Mouse (Mus musculus): ENCODE results near the gene B230217C12Rik. TPM values are rescaled to one million over a fixed set of nuclear protein-coding genes. Genes with fewer than 3 reads are reported as not detected.
A peak's percentile ranks its signal among the peaks of the same experiment; 100 is the strongest.

Gene B230217C12Rik
- polyA plus RNA-seq, 1 experiment from 2014 or later: 4.1 TPM

- peak overlapping the region; percentile 72 for H3K9ac ChIP-seq (ENCODE audit: low read depth, low read length)
- H3K27me3 ChIP-seq (replicated peaks; ENCODE audit: control insufficient read depth, insufficient read depth, low read length): no peaks in the 10 kb centered on the region
- WGBS: 27% methylated on average over 7 of the region's 7 CpGs
- H3K27ac ChIP-seq (ENCODE audit: low read length): peak overlapping the region; percentile 85
- H3K4me3 ChIP-seq (ENCODE audit: low read length): peak overlapping the region; percentile 70
- no peaks in the 10 kb centered on the region for H3K9me3 ChIP-seq (ENCODE audit: control insufficient read depth, low read length)
- H3K36me3 ChIP-seq (ENCODE audit: control insufficient read depth, insufficient read depth, low read length): no peaks in the 10 kb centered on the region
- peak overlapping the region; percentile 62 for H3K4me2 ChIP-seq (ENCODE audit: low read depth, low read length)
- no peaks in the 10 kb centered on the region for H3K4me1 ChIP-seq (ENCODE audit: control insufficient read depth, insufficient read depth, low read length)
- ATAC-seq: peak; percentile 16
These were observed 44.1 kb downstream of the B230217C12Rik start for GRCm38 (mm10) chr11:97884601-97885185.

- Histone ChIP-seq H3K36me3 (ENCODE audit: control insufficient read depth, insufficient read depth, low read length) (no peaks in the 10 kb centered on the region), H3K9ac (ENCODE audit: low read depth, low read length) (no peak overlapping the region), H3K4me1 (ENCODE audit: control insufficient read depth, insufficient read depth, low read length) (no peaks in the 10 kb centered on the region), H3K4me2 (ENCODE audit: low read depth, low read length) (no peak overlapping the region), H3K4me3 (ENCODE audit: low read length) (no peak overlapping the region), H3K27me3 (replicated peaks; ENCODE audit: control insufficient read depth, insufficient read depth, low read length) (no peaks in the 10 kb centered on the region), H3K9me3 (ENCODE audit: control insufficient read depth, low read length) (no peaks in the 10 kb centered on the region), H3K27ac (ENCODE audit: low read length) (no peak overlapping the region)
- 98% methylated on average over 2 of the region's 2 CpGs for WGBS
- ATAC-seq: no peak
These were observed 44.8 kb downstream of the B230217C12Rik start for GRCm38 (mm10) chr11:97885296-97885915.

- Histone ChIP-seq H3K4me3 (ENCODE audit: low read length) (no peak overlapping the region), H3K4me1 (ENCODE audit: control insufficient read depth, insufficient read depth, low read length) (no peaks in the 10 kb centered on the region), H3K36me3 (ENCODE audit: control insufficient read depth, insufficient read depth, low read length) (no peaks in the 10 kb centered on the region), H3K9ac (ENCODE audit: low read depth, low read length) (no peak overlapping the region), H3K27ac (ENCODE audit: low read length) (no peak overlapping the region), H3K4me2 (ENCODE audit: low read depth, low read length) (no peak overlapping the region), H3K27me3 (replicated peaks; ENCODE audit: control insufficient read depth, insufficient read depth, low read length) (no peaks in the 10 kb centered on the region), H3K9me3 (ENCODE audit: control insufficient read depth, low read length) (no peaks in the 10 kb centered on the region)
- no peak for ATAC-seq
- WGBS: 76% methylated on average over 5 of the region's 5 CpGs
These were observed 51.2 kb downstream of the B230217C12Rik start for GRCm38 (mm10) chr11:97891821-97892220.

Other genes starting within 250 kb of the B230217C12Rik start
- 1.1 and 1.3 TPM in 2 replicates for gene Epop, start 211.1 kb upstream of the B230217C12Rik start, polyA plus RNA-seq (2015; fragmentation: Nextera tagmentation; extraction: Ambion mirVana)
- 2.2 and 2.6 TPM in 2 replicates for gene Mllt6, start 177.4 kb upstream of the B230217C12Rik start, polyA plus RNA-seq (2015; fragmentation: Nextera tagmentation; extraction: Ambion mirVana)
- gene Cisd3, start 155.0 kb upstream of the B230217C12Rik start, polyA plus RNA-seq (2015; fragmentation: Nextera tagmentation; extraction: Ambion mirVana): 120 and 135 TPM in 2 replicates
- 11.9 and 12.1 TPM in 2 replicates for gene Pcgf2, start 140.3 kb upstream of the B230217C12Rik start, polyA plus RNA-seq (2015; fragmentation: Nextera tagmentation; extraction: Ambion mirVana)
- gene Psmb3, start 137.4 kb upstream of the B230217C12Rik start, polyA plus RNA-seq (2015; fragmentation: Nextera tagmentation; extraction: Ambion mirVana): 419 and 429 TPM in 2 replicates
- gene Pip4k2b, start 96.1 kb upstream of the B230217C12Rik start, polyA plus RNA-seq (2015; fragmentation: Nextera tagmentation; extraction: Ambion mirVana): 0.71 and 0.86 TPM in 2 replicates
- gene Cwc25, start 74.2 kb upstream of the B230217C12Rik start, polyA plus RNA-seq (2015; fragmentation: Nextera tagmentation; extraction: Ambion mirVana): 11.1 and 11.9 TPM in 2 replicates
- gene 1700001P01Rik, start 64.9 kb upstream of the B230217C12Rik start, polyA plus RNA-seq (2015; fragmentation: Nextera tagmentation; extraction: Ambion mirVana): not detected in 2 replicates
- gene Rpl23, start 58.3 kb upstream of the B230217C12Rik start, polyA plus RNA-seq (2015; fragmentation: Nextera tagmentation; extraction: Ambion mirVana): 466 and 491 TPM in 2 replicates
- 141 and 148 TPM in 2 replicates for gene Lasp1, start 41.8 kb upstream of the B230217C12Rik start, polyA plus RNA-seq (2015; fragmentation: Nextera tagmentation; extraction: Ambion mirVana)
- 0.26 and 0.78 TPM in 2 replicates for gene Fbxo47, start 43.4 kb downstream of the B230217C12Rik start, polyA plus RNA-seq (2015; fragmentation: Nextera tagmentation; extraction: Ambion mirVana)
- 0.34 and 0.65 TPM in 2 replicates for gene Plxdc1, start 145.7 kb downstream of the B230217C12Rik start, polyA plus RNA-seq (2015; fragmentation: Nextera tagmentation; extraction: Ambion mirVana)
- 9.0 and 9.9 TPM in 2 replicates for gene Arl5c, start 155.4 kb downstream of the B230217C12Rik start, polyA plus RNA-seq (2015; fragmentation: Nextera tagmentation; extraction: Ambion mirVana)
- gene Cacnb1, start 182.3 kb downstream of the B230217C12Rik start, polyA plus RNA-seq (2015; fragmentation: Nextera tagmentation; extraction: Ambion mirVana): 5.1 TPM in 2 replicates
- 990 and 1,058 TPM in 2 replicates for gene Rpl19, start 185.9 kb downstream of the B230217C12Rik start, polyA plus RNA-seq (2015; fragmentation: Nextera tagmentation; extraction: Ambion mirVana)
- 0.29 TPM in 2 replicates for gene Stac2, start 212.7 kb downstream of the B230217C12Rik start, polyA plus RNA-seq (2015; fragmentation: Nextera tagmentation; extraction: Ambion mirVana)